Mouse (Mus musculus): ENCODE measurements around the gene Wdr31.

DNA sequence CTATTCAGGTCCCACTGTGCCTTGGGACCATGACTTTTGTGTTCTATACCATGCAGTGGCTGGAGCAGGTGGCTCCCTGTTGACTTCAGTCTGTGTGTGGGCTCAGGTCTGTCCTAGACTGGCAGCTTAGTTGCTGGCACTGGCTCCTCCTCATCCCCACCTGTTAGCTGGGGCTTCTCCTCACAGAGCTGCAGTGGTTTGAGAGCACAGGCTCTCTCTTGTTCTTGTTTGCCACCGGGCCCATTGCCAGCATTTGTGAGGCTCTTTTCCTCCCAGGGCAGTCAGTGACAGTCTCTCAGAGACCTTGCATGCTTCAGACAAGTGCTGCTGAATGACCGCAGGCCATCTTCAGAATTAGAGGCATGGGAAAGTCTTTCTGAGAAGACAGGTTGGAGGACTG, 22.0 kb upstream of the Wdr31 start:
- TF ChIP-seq CTCF (IDR thresholded peaks at IDR 0.05; ENCODE audit: control insufficient read depth, insufficient read depth, low read length) (no peak), POLR2A (IDR thresholded peaks at IDR 0.05; ENCODE audit: borderline replicate concordance, control insufficient read depth, low read depth, low read length) (no peak)
